Mouse (Mus musculus) limb, embryonic 15.5 days (tissue): ENCODE measurements around the gene Fam71a. TPM values are rescaled to one million over a fixed set of nuclear protein-coding genes. Genes with fewer than 3 reads are reported as not detected.

Source experiments
- ATAC-seq: fragments of 200-750 bp; cut with Nextera tagmentation; 2 replicates; pipeline ENCODE4 v1.8.0; 2017; ENCODE audit warnings: low read depth, moderate TSS enrichment; ENCODE audit not compliant: insufficient number of reproducible peaks, low FRiP score, low TSS enrichment
- H3K27ac ChIP-seq: fragments of 300-500 bp; sonication (generic); 2 replicates; pipeline ENCODE4 v1.5.1; 2015; ENCODE audit warnings: moderate library complexity, mild to moderate bottlenecking, inconsistent platforms
- H3K27me3 ChIP-seq: fragments of 300-500 bp; sonication (generic); 2 replicates; pipeline ENCODE4 v1.6.1; 2015; ENCODE audit warnings: inconsistent platforms
- H3K36me3 ChIP-seq: fragments of 300-500 bp; sonication (generic); 2 replicates; pipeline ENCODE4 v1.6.1; 2015; ENCODE audit warnings: inconsistent platforms
- H3K4me1 ChIP-seq: fragments of 300-500 bp; sonication (generic); 2 replicates; pipeline ENCODE4 v1.6.1; 2015; ENCODE audit warnings: inconsistent platforms
- H3K4me2 ChIP-seq: fragments of 300-500 bp; sonication (generic); 2 replicates; pipeline ENCODE4 v1.6.1; 2015; ENCODE audit warnings: mild to moderate bottlenecking, inconsistent platforms
- H3K4me3 ChIP-seq: fragments of 300-500 bp; sonication (generic); 2 replicates; pipeline ENCODE4 v1.5.1; 2015; ENCODE audit warnings: mild to moderate bottlenecking, inconsistent platforms
- H3K9ac ChIP-seq: fragments of 300-500 bp; sonication (generic); 2 replicates; pipeline ENCODE4 v1.6.1; 2015; ENCODE audit warnings: inconsistent platforms
- H3K9me3 ChIP-seq: fragments of 300-500 bp; sonication (generic); 2 replicates; pipeline ENCODE4 v1.6.1; 2016; ENCODE audit warnings: inconsistent platforms
- WGBS: fragments of 180-500 bp; shearing (Covaris S2); methylation state at CpG from one replicate; pipeline ENCODE4 v1.1.7; 2015; 5-methylcytosine and 5-hydroxymethylcytosine counted together
- polyA plus RNA-seq: library from polyadenylated mRNA; unstranded; fragments of >200 nt; fragmentation: Nextera tagmentation; extraction: Ambion mirVana; gene quantifications from 2 replicates; pipeline ENCODE4 v1.2.1, GENCODE M21; 2015

Gene Fam71a
- polyA plus RNA-seq, 1 experiment from 2014 or later: not detected

- Histone ChIP-seq H3K9me3 (no peaks in the 10 kb centered on the region), H3K4me1 (no peaks in the 10 kb centered on the region), H3K4me3 (no peak overlapping the region), H3K9ac (no peak overlapping the region), H3K36me3 (no peaks in the 10 kb centered on the region), H3K4me2 (no peak overlapping the region), H3K27me3 (no peaks in the 10 kb centered on the region), H3K27ac (no peak overlapping the region)
- no peak for ATAC-seq
- WGBS: 93% methylated on average over 4 of the region's 4 CpGs
These were observed 26.2 kb downstream of the Fam71a start for GRCm38 (mm10) chr1:191138436-191138835.

- Histone ChIP-seq H3K27me3 (no peaks in the 10 kb centered on the region), H3K27ac (no peak overlapping the region), H3K4me3 (no peak overlapping the region), H3K36me3 (no peaks in the 10 kb centered on the region), H3K4me2 (no peak overlapping the region), H3K4me1 (no peaks in the 10 kb centered on the region), H3K9ac (no peak overlapping the region), H3K9me3 (no peaks in the 10 kb centered on the region)
- WGBS: 45% methylated on average over 4 of the region's 4 CpGs
- no peak for ATAC-seq
These were observed 29.2 kb downstream of the Fam71a start for GRCm38 (mm10) chr1:191135406-191135805.

- Histone ChIP-seq H3K9me3 (no peaks in the 10 kb centered on the region), H3K4me2 (no peak overlapping the region), H3K9ac (no peak overlapping the region), H3K4me3 (no peak overlapping the region), H3K36me3 (no peaks in the 10 kb centered on the region), H3K27ac (no peak overlapping the region), H3K4me1 (no peaks in the 10 kb centered on the region), H3K27me3 (no peaks in the 10 kb centered on the region)
- ATAC-seq: no peak
- WGBS: 67% methylated on average over 5 of the region's 5 CpGs
These were observed 31.7 kb downstream of the Fam71a start for GRCm38 (mm10) chr1:191132934-191133333.

GRCm38 (mm10) chr1:191132240-191132639, 32.4 kb downstream of the Fam71a start:
- ATAC-seq: no peak
- H3K27me3 ChIP-seq: no peaks in the 10 kb centered on the region
- H3K4me3 ChIP-seq: no peak overlapping the region
- 62% methylated on average over 5 of the region's 5 CpGs for WGBS
- no peak overlapping the region for H3K4me2 ChIP-seq
- H3K9me3 ChIP-seq: no peaks in the 10 kb centered on the region
- no peaks in the 10 kb centered on the region for H3K36me3 ChIP-seq
- H3K27ac ChIP-seq: no peak overlapping the region
- no peak overlapping the region for H3K9ac ChIP-seq
- no peaks in the 10 kb centered on the region for H3K4me1 ChIP-seq

- Histone ChIP-seq H3K27ac (no peak overlapping the region), H3K27me3 (no peaks in the 10 kb centered on the region), H3K4me1 (no peaks in the 10 kb centered on the region), H3K36me3 (no peaks in the 10 kb centered on the region), H3K9ac (no peak overlapping the region), H3K4me2 (no peak overlapping the region), H3K4me3 (no peak overlapping the region), H3K9me3 (no peaks in the 10 kb centered on the region)
- no peak for ATAC-seq
- 82% methylated on average over 2 of the region's 2 CpGs for WGBS
These were observed 32.9 kb downstream of the Fam71a start for GRCm38 (mm10) chr1:191131692-191132091.

GRCm38 (mm10) chr1:191125811-191126638, 38.6 kb downstream of the Fam71a start:
- H3K9ac ChIP-seq: no peak overlapping the region
- H3K9me3 ChIP-seq: no peaks in the 10 kb centered on the region
- peaks cover 9% of the 10 kb centered on the region for H3K4me1 ChIP-seq
- peak; percentile 67; the same call in 1 of the 2 replicates for ATAC-seq
- peak overlapping the region; percentile 40 for H3K4me3 ChIP-seq
- no peaks in the 10 kb centered on the region for H3K36me3 ChIP-seq
- no peak overlapping the region for H3K27ac ChIP-seq
- H3K4me2 ChIP-seq: peak overlapping the region; percentile 73
- 0 out of 2 replicates have a peak, but pooled peaks cover 8% of the 10 kb centered on the region for H3K27me3 ChIP-seq
- WGBS: 13% methylated on average over 38 of the region's 38 CpGs

- Histone ChIP-seq H3K36me3 (no peaks in the 10 kb centered on the region), H3K27me3 (0 out of 2 replicates have a peak, but pooled peaks cover 8% of the 10 kb centered on the region), H3K9me3 (no peaks in the 10 kb centered on the region), H3K9ac (no peak overlapping the region), H3K27ac (no peak overlapping the region), H3K4me2 (no peak overlapping the region), H3K4me3 (no peak overlapping the region), H3K4me1 (peaks cover 9% of the 10 kb centered on the region)
- ATAC-seq: no peak
- 62% methylated on average over 4 of the region's 4 CpGs for WGBS
These were observed 40.3 kb downstream of the Fam71a start for GRCm38 (mm10) chr1:191124288-191124687.

GRCm38 (mm10) chr1:191123696-191124095, 40.9 kb downstream of the Fam71a start:
- Histone ChIP-seq H3K4me1 (peaks cover 9% of the 10 kb centered on the region), H3K36me3 (no peaks in the 10 kb centered on the region), H3K9me3 (no peaks in the 10 kb centered on the region), H3K27me3 (0 out of 2 replicates have a peak, but pooled peaks cover 8% of the 10 kb centered on the region), H3K4me2 (no peak overlapping the region), H3K9ac (no peak overlapping the region), H3K27ac (no peak overlapping the region), H3K4me3 (no peak overlapping the region)
- 70% methylated on average over 2 of the region's 2 CpGs for WGBS
- ATAC-seq: no peak

- H3K4me2 ChIP-seq: no peak overlapping the region
- ATAC-seq: no peak
- no peaks in the 10 kb centered on the region for H3K9me3 ChIP-seq
- H3K36me3 ChIP-seq: no peaks in the 10 kb centered on the region
- peaks cover 9% of the 10 kb centered on the region for H3K4me1 ChIP-seq
- no peak overlapping the region for H3K4me3 ChIP-seq
- 71% methylated on average over 3 of the region's 3 CpGs for WGBS
- H3K9ac ChIP-seq: no peak overlapping the region
- H3K27me3 ChIP-seq: 0 out of 2 replicates have a peak, but pooled peaks cover 8% of the 10 kb centered on the region
- H3K27ac ChIP-seq: no peak overlapping the region
These were observed 41.9 kb downstream of the Fam71a start for GRCm38 (mm10) chr1:191122744-191123143.

- Histone ChIP-seq H3K4me3 (no peak overlapping the region), H3K27me3 (no peaks in the 10 kb centered on the region), H3K4me2 (no peak overlapping the region), H3K36me3 (no peaks in the 10 kb centered on the region), H3K9ac (no peak overlapping the region), H3K27ac (no peak overlapping the region), H3K4me1 (no peaks in the 10 kb centered on the region), H3K9me3 (no peaks in the 10 kb centered on the region)
- 79% methylated on average over 11 of the region's 11 CpGs for WGBS
- ATAC-seq: no peak
These were observed 48.9 kb downstream of the Fam71a start for GRCm38 (mm10) chr1:191115514-191116238.

GRCm38 (mm10) chr1:191114868-191115267, 49.7 kb downstream of the Fam71a start:
- no peaks in the 10 kb centered on the region for H3K9me3 ChIP-seq
- H3K27me3 ChIP-seq: no peaks in the 10 kb centered on the region
- no peak overlapping the region for H3K9ac ChIP-seq
- H3K27ac ChIP-seq: no peak overlapping the region
- no peaks in the 10 kb centered on the region for H3K36me3 ChIP-seq
- no peak overlapping the region for H3K4me3 ChIP-seq
- no peaks in the 10 kb centered on the region for H3K4me1 ChIP-seq
- no peak for ATAC-seq
- WGBS: 64% methylated on average over 7 of the region's 7 CpGs
- no peak overlapping the region for H3K4me2 ChIP-seq
